Mouse (Mus musculus): ENCODE measurements around the gene Fam20b. TPM values are rescaled to one million over a fixed set of nuclear protein-coding genes. Genes with fewer than 3 reads are reported as not detected.

Gene Fam20b
- polyA plus RNA-seq, 1 experiment from 2014 or later, result 22.2 TPM

DNA sequence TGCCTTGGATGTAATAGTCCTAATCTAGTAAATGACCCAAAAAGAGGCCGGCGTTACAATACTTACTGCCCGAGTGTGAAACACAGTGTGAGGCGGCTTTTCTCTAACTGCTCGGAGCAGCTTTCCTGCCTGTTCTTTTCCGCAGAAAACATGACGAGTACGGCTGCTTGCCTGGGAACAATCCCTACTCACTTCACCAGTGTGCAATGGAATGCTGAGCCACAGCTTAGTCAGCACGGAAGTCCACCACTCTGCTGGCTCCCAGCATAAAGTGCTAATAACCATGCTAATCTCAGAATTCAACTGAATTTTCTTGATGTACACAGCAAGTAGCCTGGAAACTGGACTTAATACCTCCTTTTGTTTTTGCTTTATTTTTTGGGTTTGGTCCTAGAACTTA, 39.3 kb downstream of the Fam20b start:
- DNase-seq (ENCODE audit: low spot score), result no peak
- Histone ChIP-seq H3K4me3 (ENCODE audit: low read depth, low read length) (no peak overlapping the region), H3K36me3 (ENCODE audit: control insufficient read depth, insufficient read depth, low read length) (0 out of 2 replicates have a peak, but pooled peaks cover 7% of the 10 kb centered on the region), H3K27me3 (replicated peaks; ENCODE audit: control insufficient read depth, insufficient read depth, low read length) (no peaks in the 10 kb centered on the region), H3K4me2 (no peak overlapping the region), H3K4me1 (replicated peaks; ENCODE audit: control insufficient read depth, insufficient read depth, low read length) (no peaks in the 10 kb centered on the region), H3K9ac (ENCODE audit: low read depth, low read length) (no peak overlapping the region), H3K27ac (ENCODE audit: low read depth, low read length) (no peak overlapping the region), H3K9me3 (ENCODE audit: control insufficient read depth, low read length) (no peaks in the 10 kb centered on the region)
- 91% methylated on average over 9 of the region's 9 CpGs for WGBS
- no peak for ATAC-seq (replicated peaks; ENCODE audit: low FRiP score)

GRCm38 (mm10) chr1:156677230-156677629, 41.7 kb downstream of the Fam20b start:
- Histone ChIP-seq H3K9ac (ENCODE audit: low read depth, low read length) (no peak overlapping the region), H3K4me2 (no peak overlapping the region), H3K9me3 (ENCODE audit: control insufficient read depth, low read length) (no peaks in the 10 kb centered on the region), H3K36me3 (ENCODE audit: control insufficient read depth, insufficient read depth, low read length) (0 out of 2 replicates have a peak, but pooled peaks cover 3% of the 10 kb centered on the region), H3K27me3 (replicated peaks; ENCODE audit: control insufficient read depth, insufficient read depth, low read length) (no peaks in the 10 kb centered on the region), H3K27ac (ENCODE audit: low read depth, low read length) (no peak overlapping the region), H3K4me1 (replicated peaks; ENCODE audit: control insufficient read depth, insufficient read depth, low read length) (no peaks in the 10 kb centered on the region; the same call in 1 of the 2 replicates), H3K4me3 (ENCODE audit: low read depth, low read length) (no peak overlapping the region)
- WGBS, result 81% methylated on average over 3 of the region's 3 CpGs
- no peak for DNase-seq (ENCODE audit: low spot score)
- ATAC-seq (replicated peaks; ENCODE audit: low FRiP score), result no peak

DNA sequence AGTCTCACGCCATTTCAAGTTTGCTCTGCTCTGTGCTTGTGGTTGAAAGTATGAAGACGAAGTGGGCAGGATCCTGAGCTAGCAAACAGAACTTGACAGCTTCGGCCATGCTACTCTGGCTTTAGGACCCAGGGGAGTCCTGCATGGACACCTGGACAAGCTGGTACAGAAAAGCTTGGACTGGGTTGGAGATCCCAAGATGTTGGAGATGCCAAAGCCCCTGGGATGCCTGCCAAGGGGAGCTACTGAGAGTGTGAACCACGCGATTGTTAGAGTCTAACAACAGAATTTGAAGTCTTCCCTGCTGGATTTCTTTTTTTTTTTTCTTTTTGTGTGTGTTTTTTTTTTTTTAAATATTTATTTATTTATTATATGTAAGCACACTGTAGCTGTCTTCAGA, 42.3 kb downstream of the Fam20b start:
- H3K27me3 ChIP-seq (replicated peaks; ENCODE audit: control insufficient read depth, insufficient read depth, low read length), result no peaks in the 10 kb centered on the region
- no peak overlapping the region for H3K27ac ChIP-seq (ENCODE audit: low read depth, low read length)
- H3K9me3 ChIP-seq (ENCODE audit: control insufficient read depth, low read length), result no peaks in the 10 kb centered on the region
- 0 out of 2 replicates have a peak, but pooled peaks cover 3% of the 10 kb centered on the region for H3K36me3 ChIP-seq (ENCODE audit: control insufficient read depth, insufficient read depth, low read length)
- no peak overlapping the region for H3K4me3 ChIP-seq (ENCODE audit: low read depth, low read length)
- ATAC-seq (replicated peaks; ENCODE audit: low FRiP score), result no peak
- no peak overlapping the region for H3K9ac ChIP-seq (ENCODE audit: low read depth, low read length)
- no peak for DNase-seq (ENCODE audit: low spot score)
- WGBS, result 76% methylated on average over 5 of the region's 5 CpGs
- H3K4me2 ChIP-seq, result no peak overlapping the region
- H3K4me1 ChIP-seq (replicated peaks; ENCODE audit: control insufficient read depth, insufficient read depth, low read length), result no peaks in the 10 kb centered on the region; the same call in 1 of the 2 replicates

- no peaks in the 10 kb centered on the region for H3K27me3 ChIP-seq (replicated peaks; ENCODE audit: control insufficient read depth, insufficient read depth, low read length)
- DNase-seq (ENCODE audit: low spot score), result no peak
- no peak overlapping the region for H3K27ac ChIP-seq (ENCODE audit: low read depth, low read length)
- H3K9me3 ChIP-seq (ENCODE audit: control insufficient read depth, low read length), result no peaks in the 10 kb centered on the region
- no peak overlapping the region for H3K9ac ChIP-seq (ENCODE audit: low read depth, low read length)
- WGBS, result 22% methylated on average over 12 of the region's 12 CpGs
- H3K4me1 ChIP-seq (replicated peaks; ENCODE audit: control insufficient read depth, insufficient read depth, low read length), result no peaks in the 10 kb centered on the region; the same call in 1 of the 2 replicates
- H3K4me3 ChIP-seq (ENCODE audit: low read depth, low read length), result no peak overlapping the region
- 0 out of 2 replicates have a peak, but pooled peaks cover 3% of the 10 kb centered on the region for H3K36me3 ChIP-seq (ENCODE audit: control insufficient read depth, insufficient read depth, low read length)
- ATAC-seq (replicated peaks; ENCODE audit: low FRiP score), result no peak
- no peak overlapping the region for H3K4me2 ChIP-seq
These were observed 42.7 kb downstream of the Fam20b start for GRCm38 (mm10) chr1:156676171-156676570.

DNA sequence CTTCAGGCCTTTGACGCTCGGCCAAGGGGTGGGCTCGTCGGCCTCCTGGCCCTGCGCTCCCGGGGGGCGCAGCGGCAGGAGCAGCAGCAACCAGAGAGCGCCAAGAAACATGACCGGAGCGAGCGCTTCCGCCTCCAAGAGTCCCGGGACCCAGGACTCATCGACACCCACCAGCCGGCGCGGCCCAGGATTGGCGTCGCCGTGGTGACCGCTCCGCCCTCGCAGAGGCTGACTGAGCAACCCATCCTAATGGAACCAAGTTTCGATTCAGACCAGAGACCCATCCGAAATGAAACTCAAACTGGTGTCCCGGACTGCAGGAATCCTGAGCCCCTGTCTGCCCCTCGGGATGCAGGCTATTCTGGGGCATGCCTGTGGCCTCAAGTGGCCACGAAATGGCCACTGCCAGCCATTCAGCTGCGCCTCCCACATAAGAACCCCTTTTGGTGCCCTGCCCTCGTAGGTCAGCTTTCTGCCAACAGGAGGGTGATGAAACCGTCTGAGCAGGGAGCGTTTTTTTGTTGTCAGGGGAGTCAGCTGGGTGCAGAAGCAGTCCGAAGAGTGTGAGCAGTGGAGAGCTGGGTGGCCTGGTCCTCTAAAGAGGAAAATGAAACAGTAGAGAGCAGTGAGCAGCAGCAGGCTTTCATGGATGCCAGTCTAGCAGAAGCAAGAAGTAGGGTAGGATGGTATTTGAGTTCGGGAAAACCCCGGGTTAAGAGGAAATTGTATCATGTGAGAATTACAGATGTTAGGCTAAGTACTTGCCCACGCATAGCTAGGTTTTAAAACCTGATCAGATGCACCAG, 44.5 kb downstream of the Fam20b start, which contains the start of gene Tor3a:
Gene Tor3a, minus strand, starts transcription at position 162 of the 806 bp plus-strand sequence.
- no peaks in the 10 kb centered on the region for H3K36me3 ChIP-seq (ENCODE audit: control insufficient read depth, insufficient read depth, low read length)
- H3K9ac ChIP-seq (ENCODE audit: low read depth, low read length), result peak within 1 kb of the TSS; percentile 57
- H3K4me1 ChIP-seq (replicated peaks; ENCODE audit: control insufficient read depth, insufficient read depth, low read length), result no peaks in the 10 kb centered on the region; the same call in 1 of the 2 replicates
- H3K27me3 ChIP-seq (replicated peaks; ENCODE audit: control insufficient read depth, insufficient read depth, low read length), result no peaks in the 10 kb centered on the region
- DNase-seq (ENCODE audit: low spot score) (peak; percentile 76), ATAC-seq (replicated peaks; ENCODE audit: low FRiP score) (peak; percentile 76)
- WGBS, result 8% methylated on average over 37 of the region's 37 CpGs
- H3K9me3 ChIP-seq (ENCODE audit: control insufficient read depth, low read length), result no peaks in the 10 kb centered on the region
- peak within 1 kb of the TSS; percentile 100 for H3K4me2 ChIP-seq
- no peak within 1 kb of the TSS for H3K27ac ChIP-seq (ENCODE audit: low read depth, low read length)
- peak within 1 kb of the TSS; percentile 66 for H3K4me3 ChIP-seq (ENCODE audit: low read depth, low read length)

DNA sequence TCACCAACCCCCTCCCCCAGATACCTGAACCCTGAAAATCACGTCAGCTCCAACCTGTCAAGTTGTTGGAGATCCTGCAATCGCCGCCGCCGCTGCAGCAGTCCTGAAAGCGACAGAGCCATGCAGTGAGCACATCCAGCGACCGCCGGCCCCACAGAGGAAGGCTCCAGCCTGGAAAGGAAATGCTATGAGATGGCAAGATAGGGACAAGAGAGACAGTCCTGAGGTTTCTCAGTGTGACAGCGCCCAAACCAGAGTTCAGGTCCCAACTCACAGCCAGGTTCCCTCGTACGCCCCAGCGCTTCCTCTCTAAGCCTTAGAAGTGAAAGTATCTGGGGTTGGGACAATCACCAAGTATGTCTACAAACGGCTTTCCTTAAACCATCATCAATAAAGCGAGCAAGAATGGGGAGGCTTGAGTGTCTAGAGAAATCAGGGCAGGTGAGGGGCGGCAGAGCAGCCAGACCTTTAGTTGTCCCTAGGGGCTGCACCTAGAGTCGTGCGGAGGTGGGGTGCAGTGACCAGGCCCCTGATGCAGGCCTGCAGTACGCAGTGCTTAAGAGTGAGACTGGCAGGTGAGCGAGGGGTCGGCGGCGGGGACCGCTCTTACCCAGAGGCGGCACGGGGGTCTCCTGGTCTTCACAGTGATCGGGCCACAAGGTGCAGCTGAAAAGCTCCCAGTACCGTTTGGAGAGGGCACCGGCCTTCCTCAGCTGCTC, 45.3 kb downstream of the Fam20b start:
- Histone ChIP-seq H3K9ac (ENCODE audit: low read depth, low read length) (peak overlapping the region; percentile 57), H3K27me3 (replicated peaks; ENCODE audit: control insufficient read depth, insufficient read depth, low read length) (no peaks in the 10 kb centered on the region), H3K27ac (ENCODE audit: low read depth, low read length) (no peak overlapping the region), H3K36me3 (ENCODE audit: control insufficient read depth, insufficient read depth, low read length) (no peaks in the 10 kb centered on the region), H3K4me2 (peak overlapping the region; percentile 100), H3K4me1 (replicated peaks; ENCODE audit: control insufficient read depth, insufficient read depth, low read length) (no peaks in the 10 kb centered on the region; the same call in 1 of the 2 replicates), H3K4me3 (ENCODE audit: low read depth, low read length) (peak overlapping the region; percentile 66), H3K9me3 (ENCODE audit: control insufficient read depth, low read length) (no peaks in the 10 kb centered on the region)
- ATAC-seq (replicated peaks; ENCODE audit: low FRiP score) (peak; percentile 39; the same call in 1 of the 2 replicates), DNase-seq (ENCODE audit: low spot score) (peak; percentile 65)
- WGBS, result under 1% methylated on average over 29 of the region's 29 CpGs

DNA sequence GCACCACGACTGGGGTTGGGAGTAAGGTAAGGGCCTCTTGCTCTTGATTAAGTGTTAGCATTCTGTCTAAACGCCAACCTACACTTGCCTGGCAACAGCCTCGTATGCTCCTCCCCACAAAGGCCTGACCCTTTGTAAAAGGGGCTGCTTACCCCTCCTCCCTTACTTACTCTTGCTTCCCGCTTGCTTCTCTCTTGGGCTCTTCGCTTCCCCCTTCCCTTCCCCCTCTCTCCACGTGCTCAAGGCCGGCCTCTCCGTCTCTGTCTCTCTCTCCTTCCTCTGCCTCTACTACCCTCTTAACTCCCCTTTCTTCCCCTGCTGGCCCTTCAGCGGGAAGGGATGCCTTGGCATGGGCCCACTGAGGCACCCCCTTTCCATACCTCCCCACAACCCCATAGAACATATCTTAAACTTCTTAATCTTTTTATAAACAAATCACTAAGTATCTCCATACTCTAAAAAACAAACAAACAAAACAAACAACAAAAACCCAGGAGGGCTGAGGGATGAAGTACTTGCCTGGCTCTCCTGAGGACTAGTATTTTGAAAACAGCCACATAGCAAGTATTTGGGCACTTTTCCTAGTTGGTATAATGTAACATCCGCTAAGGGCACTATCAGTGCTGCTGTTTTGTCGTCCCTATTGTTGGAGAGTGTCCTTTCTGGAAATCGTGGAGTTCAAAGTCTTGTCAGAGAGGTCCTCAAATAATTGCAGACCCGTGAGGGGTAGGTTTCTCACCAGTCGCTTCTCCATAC, 46.0 kb downstream of the Fam20b start:
- ATAC-seq (replicated peaks; ENCODE audit: low FRiP score), result no peak
- H3K4me2 ChIP-seq, result peak overlapping the region; percentile 100
- 13% methylated on average over 14 of the region's 14 CpGs for WGBS
- no peaks in the 10 kb centered on the region for H3K36me3 ChIP-seq (ENCODE audit: control insufficient read depth, insufficient read depth, low read length)
- no peaks in the 10 kb centered on the region for H3K27me3 ChIP-seq (replicated peaks; ENCODE audit: control insufficient read depth, insufficient read depth, low read length)
- H3K4me1 ChIP-seq (replicated peaks; ENCODE audit: control insufficient read depth, insufficient read depth, low read length), result no peaks in the 10 kb centered on the region; the same call in 1 of the 2 replicates
- peak overlapping the region; percentile 66 for H3K4me3 ChIP-seq (ENCODE audit: low read depth, low read length)
- no peak overlapping the region for H3K27ac ChIP-seq (ENCODE audit: low read depth, low read length)
- 0 out of 2 replicates have a peak overlapping the region, but pooled peaks have one; percentile 57 for H3K9ac ChIP-seq (ENCODE audit: low read depth, low read length)
- no peaks in the 10 kb centered on the region for H3K9me3 ChIP-seq (ENCODE audit: control insufficient read depth, low read length)
- no peak for DNase-seq (ENCODE audit: low spot score)

GRCm38 (mm10) chr1:156671921-156672320, 47.0 kb downstream of the Fam20b start:
- no peak overlapping the region for H3K27ac ChIP-seq (ENCODE audit: low read depth, low read length)
- DNase-seq (ENCODE audit: low spot score), result no peak
- 87% methylated on average over 3 of the region's 3 CpGs for WGBS

More at GRCm38 (mm10) chr1:156671921-156672320, 47.0 kb downstream of the Fam20b start:
- H3K4me3 ChIP-seq (ENCODE audit: low read depth, low read length), result no peak overlapping the region
- H3K27me3 ChIP-seq (replicated peaks; ENCODE audit: control insufficient read depth, insufficient read depth, low read length), result no peaks in the 10 kb centered on the region
- H3K4me2 ChIP-seq, result no peak overlapping the region
- H3K4me1 ChIP-seq (replicated peaks; ENCODE audit: control insufficient read depth, insufficient read depth, low read length), result no peaks in the 10 kb centered on the region; the same call in 1 of the 2 replicates
- H3K36me3 ChIP-seq (ENCODE audit: control insufficient read depth, insufficient read depth, low read length), result no peaks in the 10 kb centered on the region
- no peak for ATAC-seq (replicated peaks; ENCODE audit: low FRiP score)
- H3K9me3 ChIP-seq (ENCODE audit: control insufficient read depth, low read length), result no peaks in the 10 kb centered on the region
- H3K9ac ChIP-seq (ENCODE audit: low read depth, low read length), result no peak overlapping the region
